Mouse (Mus musculus) heart, adult 2 months (tissue): Measurements from ENCODE around the gene Tspan12.

ENCODE experiments used
- CTCF ChIP-seq: fragments of 200-600 bp; IDR thresholded peaks from 2 replicates; pipeline ENCODE4 v1.8.1; 2022; ENCODE audit warnings: antibody characterized with exemption, mild to moderate bottlenecking, moderate library complexity
- POLR2A ChIP-seq: fragments of 200-500 bp; IDR thresholded peaks from 2 replicates; pipeline ENCODE4 v1.6.1; 2011; ENCODE audit warnings: mild to moderate bottlenecking, low read depth, low read length, control low read depth; ENCODE audit not compliant: insufficient read depth

GRCm38 (mm10) chr6:21855921-21856320 is 3.6 kb upstream of the Tspan12 start:
- TF ChIP-seq CTCF: no peak
- TF ChIP-seq POLR2A: no peak
